8 mouse cellular contexts compared by ENCODE assay signal in genomic region chr4:155759862-155760612, GRCm38 (mm10). TPM values are rescaled to one million over a fixed set of nuclear protein-coding genes. Genes with fewer than 3 reads are reported as not detected.
DNase-seq lines count a peak whose midpoint lies in the region; ATAC-seq and TF ChIP-seq lines count a peak whose summit lies in the region.

No protein-coding gene starts in this region.

- H3K27ac ChIP-seq in embryonic facial prominence, embryonic 12.5 days = 0 out of 2 replicates have a peak overlapping the region, but pooled peaks have one; percentile 41
- H3K27ac ChIP-seq in intestine, embryonic 15.5 days = peak overlapping the region; percentile 80; the same call in 1 of the 2 replicates
- H3K27ac ChIP-seq in stomach, embryonic 16.5 days (ENCODE audit: low read length) = peak overlapping the region; percentile 46; the same call in 1 of the 2 replicates

- no peaks in the 10 kb centered on the region for H3K27me3 ChIP-seq in C2C12 (ENCODE audit: control insufficient read depth, insufficient read depth, insufficient read length)
- H3K27me3 ChIP-seq in embryonic facial prominence, embryonic 12.5 days = no peaks in the 10 kb centered on the region
- no peaks in the 10 kb centered on the region for H3K27me3 ChIP-seq in intestine, embryonic 15.5 days (replicated peaks)
- no peaks in the 10 kb centered on the region for H3K27me3 ChIP-seq in stomach, embryonic 16.5 days (ENCODE audit: control insufficient read depth, insufficient read depth, low read length)

- peak; percentile 49 for DNase-seq in cerebellum, adult 9-11 months
- DNase-seq in cerebellum, adult 11 months = no peak
- DNase-seq in lung, postnatal 36 days = peak; percentile 51
- no peak for DNase-seq in ovary, postnatal 36 days (ENCODE audit: low spot score)

- peak overlapping the region; percentile 91 for H3K4me2 ChIP-seq in embryonic facial prominence, embryonic 12.5 days (replicated peaks)
- H3K4me2 ChIP-seq in intestine, embryonic 15.5 days (replicated peaks) = peak overlapping the region; percentile 89
- peak overlapping the region; percentile 94 for H3K4me2 ChIP-seq in stomach, embryonic 16.5 days (ENCODE audit: low read depth, low read length)

- H3K79me3 ChIP-seq in C2C12 (ENCODE audit: low read depth) = peaks cover 38% of the 10 kb centered on the region

- peak overlapping the region; percentile 88 for H3K4me3 ChIP-seq in C2C12 (ENCODE audit: insufficient read depth, poor library complexity, severe bottlenecking)
- peak overlapping the region; percentile 97 for H3K4me3 ChIP-seq in embryonic facial prominence, embryonic 12.5 days
- H3K4me3 ChIP-seq in intestine, embryonic 15.5 days (replicated peaks) = peak overlapping the region; percentile 85
- H3K4me3 ChIP-seq in stomach, embryonic 16.5 days (replicated peaks; ENCODE audit: low read length) = peak overlapping the region; percentile 82

- ATAC-seq in embryonic facial prominence, embryonic 12.5 days (ENCODE audit: insufficient number of reproducible peaks, insufficient read depth, low FRiP score, low TSS enrichment) = no peak
- peak; percentile 35 for ATAC-seq in intestine, embryonic 15.5 days
- ATAC-seq in stomach, embryonic 16.5 days (ENCODE audit: insufficient read depth, low FRiP score) = no peak

- no peak for TF ChIP-seq CTCF in C2C12 (IDR thresholded peaks at IDR 0.05; ENCODE audit: control insufficient read depth, insufficient read depth, insufficient read length)

- WGBS in embryonic facial prominence, embryonic 12.5 days = 2% methylated on average over 10 of the region's 10 CpGs
- 2% methylated on average over 10 of the region's 10 CpGs for WGBS in intestine, embryonic 15.5 days
- 1% methylated on average over 10 of the region's 10 CpGs for WGBS in stomach, embryonic 16.5 days

- peak overlapping the region; percentile 75 for H3K9ac ChIP-seq in embryonic facial prominence, embryonic 12.5 days
- H3K9ac ChIP-seq in intestine, embryonic 15.5 days = peak overlapping the region; percentile 87
- H3K9ac ChIP-seq in stomach, embryonic 16.5 days (ENCODE audit: low read length) = peak overlapping the region; percentile 84

- peaks cover 41% of the 10 kb centered on the region for H3K36me3 ChIP-seq in C2C12 (ENCODE audit: control insufficient read depth, insufficient read depth)
- H3K36me3 ChIP-seq in embryonic facial prominence, embryonic 12.5 days = peaks cover 17% of the 10 kb centered on the region
- H3K36me3 ChIP-seq in intestine, embryonic 15.5 days = peaks cover 21% of the 10 kb centered on the region
- peaks cover 5% of the 10 kb centered on the region; the same call in 1 of the 2 replicates for H3K36me3 ChIP-seq in stomach, embryonic 16.5 days (ENCODE audit: control insufficient read depth, insufficient read depth, low read length)

- no peaks in the 10 kb centered on the region for H3K9me3 ChIP-seq in embryonic facial prominence, embryonic 12.5 days
- no peaks in the 10 kb centered on the region for H3K9me3 ChIP-seq in intestine, embryonic 15.5 days
- H3K9me3 ChIP-seq in stomach, embryonic 16.5 days (replicated peaks; ENCODE audit: control insufficient read depth, low read length) = no peaks in the 10 kb centered on the region

- H3ac ChIP-seq in C2C12 (ENCODE audit: control insufficient read depth, insufficient read length, low read depth) = peak overlapping the region; percentile 97

- H3K4me1 ChIP-seq in embryonic facial prominence, embryonic 12.5 days = peaks cover 19% of the 10 kb centered on the region
- H3K4me1 ChIP-seq in intestine, embryonic 15.5 days (replicated peaks) = peaks cover 24% of the 10 kb centered on the region
- peaks cover 15% of the 10 kb centered on the region for H3K4me1 ChIP-seq in stomach, embryonic 16.5 days (ENCODE audit: control insufficient read depth, insufficient read depth, low read length)

- H3K79me2 ChIP-seq in C2C12 (ENCODE audit: control insufficient read depth, insufficient read depth) = peaks cover 64% of the 10 kb centered on the region

TF ChIP-seq in C2C12, 6 proteins besides CTCF, POLR2A, EP300 and RAD21:
- TF ChIP-seq MYOD1 (IDR thresholded peaks at IDR 0.05; ENCODE audit: control insufficient read depth, insufficient read length, low read depth) (no peak), MAX (IDR thresholded peaks at IDR 0.05) (peak; percentile 41)

RNA-seq across cellular contexts. Expression of gene Atad3a, which starts 0.9 kb away (rescaled TPM):
- polyA plus RNA-seq in C2C12 (2012; fragmentation: generic; extraction: Trizol) = 72.9 TPM
- 103 and 106 TPM in 2 replicates for polyA plus RNA-seq in embryonic facial prominence, embryonic 12.5 days (2016; fragmentation: Nextera tagmentation; extraction: Ambion mirVana)
- 135 and 156 TPM in 2 replicates for polyA plus RNA-seq in intestine, embryonic 15.5 days (2015; fragmentation: Nextera tagmentation; extraction: Ambion mirVana)
- polyA plus RNA-seq in stomach, embryonic 16.5 days (2015; fragmentation: Nextera tagmentation; extraction: Ambion mirVana) = 99.0 and 101 TPM in 2 replicates

RNA-seq across cellular contexts. Expression of gene Vwa1, which starts 14.5 kb away (rescaled TPM):
- 1.0 TPM for polyA plus RNA-seq in C2C12 (2012; fragmentation: generic; extraction: Trizol)
- 9.2 and 9.5 TPM in 2 replicates for polyA plus RNA-seq in embryonic facial prominence, embryonic 12.5 days (2016; fragmentation: Nextera tagmentation; extraction: Ambion mirVana)
- 16.7 TPM in 2 replicates for polyA plus RNA-seq in intestine, embryonic 15.5 days (2015; fragmentation: Nextera tagmentation; extraction: Ambion mirVana)
- 34.0 and 34.4 TPM in 2 replicates for polyA plus RNA-seq in stomach, embryonic 16.5 days (2015; fragmentation: Nextera tagmentation; extraction: Ambion mirVana)

RNA-seq across cellular contexts. Expression of gene Tmem240, which starts 25.4 kb away (rescaled TPM):
- 0.39 TPM for polyA plus RNA-seq in C2C12 (2012; fragmentation: generic; extraction: Trizol)
- polyA plus RNA-seq in embryonic facial prominence, embryonic 12.5 days (2016; fragmentation: Nextera tagmentation; extraction: Ambion mirVana) = 2.2 and 2.5 TPM in 2 replicates
- 0.80 and 0.84 TPM in 2 replicates for polyA plus RNA-seq in intestine, embryonic 15.5 days (2015; fragmentation: Nextera tagmentation; extraction: Ambion mirVana)
- polyA plus RNA-seq in stomach, embryonic 16.5 days (2015; fragmentation: Nextera tagmentation; extraction: Ambion mirVana) = 0.46 and 0.47 TPM in 2 replicates

RNA-seq across cellular contexts. Expression of gene Tmem88b, which starts 25.6 kb away (rescaled TPM):
- polyA plus RNA-seq in C2C12 (2012; fragmentation: generic; extraction: Trizol) = 0.18 TPM
- 0.69 and 1.0 TPM in 2 replicates for polyA plus RNA-seq in embryonic facial prominence, embryonic 12.5 days (2016; fragmentation: Nextera tagmentation; extraction: Ambion mirVana)
- polyA plus RNA-seq in intestine, embryonic 15.5 days (2015; fragmentation: Nextera tagmentation; extraction: Ambion mirVana) = 1.00 and 1.1 TPM in 2 replicates
- 0.35 and 0.43 TPM in 2 replicates for polyA plus RNA-seq in stomach, embryonic 16.5 days (2015; fragmentation: Nextera tagmentation; extraction: Ambion mirVana)

RNA-seq across cellular contexts. Expression of gene Ankrd65, which starts 30.2 kb away (rescaled TPM):
- polyA plus RNA-seq in C2C12 (2012; fragmentation: generic; extraction: Trizol) = not detected
- 0.25 TPM in 1 of 2 replicates, not detected in the other for polyA plus RNA-seq in embryonic facial prominence, embryonic 12.5 days (2016; fragmentation: Nextera tagmentation; extraction: Ambion mirVana)
- not detected in 2 replicates for polyA plus RNA-seq in intestine, embryonic 15.5 days (2015; fragmentation: Nextera tagmentation; extraction: Ambion mirVana)
- polyA plus RNA-seq in stomach, embryonic 16.5 days (2015; fragmentation: Nextera tagmentation; extraction: Ambion mirVana) = 0.31 and 0.35 TPM in 2 replicates

Comparison
In these comparisons a context has a peak if more than half of its experiments do, and no peak if none do; other contexts are left out.
1. DNase-seq: peak in cerebellum, adult 9-11 months (single experiment) and lung, postnatal 36 days (single experiment); none in cerebellum, adult 11 months (single experiment) and ovary, postnatal 36 days (single experiment).
2. Peak in every context shown above with its lines, with median percentiles within 50 percentile points of each other: H3K4me3 ChIP-seq, H3K27ac ChIP-seq, H3K4me2 ChIP-seq and H3K9ac ChIP-seq.